Mouse (Mus musculus): ENCODE measurements around the gene Itpr1.

Gene Itpr1

GRCm38 (mm10) chr6:108335202-108335823 lies 122.4 kb downstream of the Itpr1 start:
- in situ Hi-C loops (cut with MboI; ENCODE audit: low pct_unique_long_range_greater_than_20kb in 1 of 2, low sequenced_read_pairs in 2 of 2, unreplicated experiment in 1 of 2) = no loop called here

- in situ Hi-C loops (cut with MboI; ENCODE audit: low pct_unique_long_range_greater_than_20kb in 1 of 2, low sequenced_read_pairs in 2 of 2, unreplicated experiment in 1 of 2) = no loop called here
Observed at GRCm38 (mm10) chr6:108336506-108336905, 123.6 kb downstream of the Itpr1 start.

GRCm38 (mm10) chr6:108337289-108337688 lies 124.4 kb downstream of the Itpr1 start:
- in situ Hi-C loops (cut with MboI; ENCODE audit: low pct_unique_long_range_greater_than_20kb in 1 of 2, low sequenced_read_pairs in 2 of 2, unreplicated experiment in 1 of 2) = no loop called here

GRCm38 (mm10) chr6:108338362-108338761 lies 125.5 kb downstream of the Itpr1 start:
- in situ Hi-C loops (cut with MboI; ENCODE audit: low pct_unique_long_range_greater_than_20kb in 1 of 2, low sequenced_read_pairs in 2 of 2, unreplicated experiment in 1 of 2) = no loop called here

GRCm38 (mm10) chr6:108342989-108343388 lies 130.1 kb downstream of the Itpr1 start:
- in situ Hi-C loops (cut with MboI; ENCODE audit: low pct_unique_long_range_greater_than_20kb in 1 of 2, low sequenced_read_pairs in 2 of 2, unreplicated experiment in 1 of 2) = no loop called here

- in situ Hi-C loops (cut with MboI; ENCODE audit: low pct_unique_long_range_greater_than_20kb in 1 of 2, low sequenced_read_pairs in 2 of 2, unreplicated experiment in 1 of 2) = no loop called here
Observed at GRCm38 (mm10) chr6:108343781-108344310, 130.9 kb downstream of the Itpr1 start.

- in situ Hi-C loops (cut with MboI; ENCODE audit: low pct_unique_long_range_greater_than_20kb in 1 of 2, low sequenced_read_pairs in 2 of 2, unreplicated experiment in 1 of 2) = no loop called here
Observed at GRCm38 (mm10) chr6:108350801-108351200, 137.9 kb downstream of the Itpr1 start.

- in situ Hi-C loops (cut with MboI; ENCODE audit: low pct_unique_long_range_greater_than_20kb in 1 of 2, low sequenced_read_pairs in 2 of 2, unreplicated experiment in 1 of 2) = no loop called here
Observed at GRCm38 (mm10) chr6:108351998-108352397, 139.1 kb downstream of the Itpr1 start.

GRCm38 (mm10) chr6:108367412-108367811 lies 154.5 kb downstream of the Itpr1 start:
- in situ Hi-C loops (cut with MboI; ENCODE audit: low pct_unique_long_range_greater_than_20kb in 1 of 2, low sequenced_read_pairs in 2 of 2, unreplicated experiment in 1 of 2) = no loop called here

- in situ Hi-C loops (cut with MboI; ENCODE audit: low pct_unique_long_range_greater_than_20kb in 1 of 2, low sequenced_read_pairs in 2 of 2, unreplicated experiment in 1 of 2) = no loop called here
Observed at GRCm38 (mm10) chr6:108369031-108369430, 156.1 kb downstream of the Itpr1 start.

GRCm38 (mm10) chr6:108371347-108371893 lies 158.5 kb downstream of the Itpr1 start:
- in situ Hi-C loops (cut with MboI; ENCODE audit: low pct_unique_long_range_greater_than_20kb in 1 of 2, low sequenced_read_pairs in 2 of 2, unreplicated experiment in 1 of 2) = no loop called here

GRCm38 (mm10) chr6:108374019-108374418 lies 161.1 kb downstream of the Itpr1 start:
- in situ Hi-C loops (cut with MboI; ENCODE audit: low pct_unique_long_range_greater_than_20kb in 1 of 2, low sequenced_read_pairs in 2 of 2, unreplicated experiment in 1 of 2) = no loop called here

GRCm38 (mm10) chr6:108379041-108379440 lies 166.1 kb downstream of the Itpr1 start:
- in situ Hi-C loops (cut with MboI; ENCODE audit: low pct_unique_long_range_greater_than_20kb in 1 of 2, low sequenced_read_pairs in 2 of 2, unreplicated experiment in 1 of 2) = no loop called here

- in situ Hi-C loops (cut with MboI; ENCODE audit: low pct_unique_long_range_greater_than_20kb in 1 of 2, low sequenced_read_pairs in 2 of 2, unreplicated experiment in 1 of 2) = no loop called here
Observed at GRCm38 (mm10) chr6:108380209-108380608, 167.3 kb downstream of the Itpr1 start.

- in situ Hi-C loops (cut with MboI; ENCODE audit: low pct_unique_long_range_greater_than_20kb in 1 of 2, low sequenced_read_pairs in 2 of 2, unreplicated experiment in 1 of 2) = no loop called here
Observed at GRCm38 (mm10) chr6:108390624-108391324, 177.9 kb downstream of the Itpr1 start.

- in situ Hi-C loops (cut with MboI; ENCODE audit: low pct_unique_long_range_greater_than_20kb in 1 of 2, low sequenced_read_pairs in 2 of 2, unreplicated experiment in 1 of 2) = no loop called here
Observed at GRCm38 (mm10) chr6:108393131-108393530, 180.2 kb downstream of the Itpr1 start.

GRCm38 (mm10) chr6:108397956-108398355 lies 185.1 kb downstream of the Itpr1 start:
- in situ Hi-C loops (cut with MboI; ENCODE audit: low pct_unique_long_range_greater_than_20kb in 1 of 2, low sequenced_read_pairs in 2 of 2, unreplicated experiment in 1 of 2) = no loop called here

- in situ Hi-C loops (cut with MboI; ENCODE audit: low pct_unique_long_range_greater_than_20kb in 1 of 2, low sequenced_read_pairs in 2 of 2, unreplicated experiment in 1 of 2) = loop anchor here (10.0 kb wide), 3 partner anchors 237 to 307 kb away; no protein-coding TSS in a partner anchor
Observed at GRCm38 (mm10) chr6:108401412-108401955, 188.6 kb downstream of the Itpr1 start.

- in situ Hi-C loops (cut with MboI; ENCODE audit: low pct_unique_long_range_greater_than_20kb in 1 of 2, low sequenced_read_pairs in 2 of 2, unreplicated experiment in 1 of 2) = loop anchor here (10.0 kb wide), 3 partner anchors 240 to 310 kb away; no protein-coding TSS in a partner anchor
Observed at GRCm38 (mm10) chr6:108404736-108405135, 191.8 kb downstream of the Itpr1 start.

Measured in mouse embryonic stem cell (cell line).